In the genomic region with DNA sequence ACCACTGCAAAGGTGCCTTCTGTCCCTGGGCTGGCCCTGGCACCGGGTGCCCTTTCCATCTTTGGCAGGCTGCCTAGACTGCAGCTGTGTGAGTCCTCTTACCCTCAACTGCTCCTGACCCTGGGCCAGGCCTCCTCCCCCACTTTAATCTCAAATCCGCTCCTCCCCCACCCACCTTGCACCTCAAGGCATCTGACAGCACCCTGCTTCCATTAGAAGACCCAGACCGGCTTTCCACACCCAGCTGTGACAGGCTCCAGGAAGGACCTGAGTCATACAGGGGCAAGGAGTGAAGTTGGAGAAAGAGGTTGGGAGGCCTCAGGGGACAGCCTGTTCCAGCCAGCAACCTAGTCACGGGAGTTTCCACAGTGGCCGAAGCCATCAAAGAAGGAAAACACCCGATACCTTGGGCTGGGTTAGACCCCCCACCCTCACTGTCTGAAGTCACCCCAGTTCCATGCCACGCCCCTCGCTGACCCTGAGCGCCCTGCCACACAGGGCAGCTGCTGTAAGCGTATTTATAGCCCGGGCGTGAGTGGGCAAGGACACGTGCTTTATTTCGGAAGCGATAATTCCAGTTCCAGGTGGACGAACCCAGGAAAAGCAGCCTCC, we compare ENCODE assay signal across 7 mouse cellular contexts. TPM values are rescaled to one million over a fixed set of nuclear protein-coding genes. Genes with fewer than 3 reads are reported as not detected.
DNase-seq lines count a peak whose midpoint lies in the region; ATAC-seq and TF ChIP-seq lines count a peak whose summit lies in the region.

No protein-coding gene starts in this region.

- intact Hi-C loops in left cerebral cortex, postnatal 36 days (cut with DNase I): loop anchor here (5.0 kb wide), 2 partner anchors 69 to 109 kb away; a partner anchor contains a TSS

- no peak overlapping the region for H3K9ac ChIP-seq in lung, postnatal 0 days (replicated peaks; ENCODE audit: low read depth)

- peaks cover 17% of the 10 kb centered on the region; the same call in 1 of the 2 replicates for H3K4me1 ChIP-seq in lung, postnatal 0 days (ENCODE audit: insufficient read depth, low read depth, low read length)

- no peaks in the 10 kb centered on the region for H3K27me3 ChIP-seq in lung, postnatal 0 days (replicated peaks; ENCODE audit: insufficient read depth, low read length)

- peak; percentile 88 for DNase-seq in MN1 (ENCODE audit: low spot score)
- peak; percentile 90 for DNase-seq in adrenal gland, postnatal 36 days
- peak; percentile 88 for DNase-seq in heart, postnatal 4 days
- peak; percentile 89 for DNase-seq in lung, postnatal 0 days (ENCODE audit: low spot score)
- DNase-seq in frontal cortex, postnatal 10 days (ENCODE audit: low spot score in 2 of 2): no peak
- no peak for DNase-seq in left cerebral cortex, postnatal 36 days (ENCODE audit: low spot score in 2 of 2)
- no peak for DNase-seq in frontal cortex, postnatal 36 days (ENCODE audit: low spot score in 2 of 2)

- ATAC-seq in lung, postnatal 0 days: peak; percentile 84

- H3K4me2 ChIP-seq in lung, postnatal 0 days (replicated peaks; ENCODE audit: low read depth, low read length): no peak overlapping the region

- no peak overlapping the region for H3K4me3 ChIP-seq in lung, postnatal 0 days (ENCODE audit: low read depth, low read length)

- TF ChIP-seq EP300 in lung, postnatal 0 days (IDR thresholded peaks at IDR 0.05): peak; percentile 83

- H3K9me3 ChIP-seq in lung, postnatal 0 days (ENCODE audit: low read length): no peaks in the 10 kb centered on the region

- 33% methylated on average over 16 of the region's 16 CpGs for WGBS in lung, postnatal 0 days

- peak overlapping the region; percentile 52 for H3K27ac ChIP-seq in lung, postnatal 0 days (ENCODE audit: low read length)

- no peaks in the 10 kb centered on the region for H3K36me3 ChIP-seq in lung, postnatal 0 days (ENCODE audit: insufficient read depth, low read length)

- TF ChIP-seq CTCF in lung, postnatal 0 days (IDR thresholded peaks at IDR 0.05): no peak

RNA-seq across cellular contexts. Expression of a gene that starts 13.0 kb away (rescaled TPM):
- total RNA-seq in adrenal gland, postnatal 36 days (2021): 10 to 100 TPM; 21.6 to 41.1 TPM
- under 1 TPM; 0.29 to 0.61 TPM for total RNA-seq in heart, postnatal 4 days (2021)
- 0.79 and 1.1 TPM in 2 replicates for polyA plus RNA-seq in lung, postnatal 0 days (2015; fragmentation: Nextera tagmentation; extraction: Ambion mirVana)
- not detected for total RNA-seq in left cerebral cortex, postnatal 36 days (2021)

RNA-seq across cellular contexts. Expression of a gene that starts 27.7 kb away (rescaled TPM):
- total RNA-seq in adrenal gland, postnatal 36 days (2021): 1 to 10 TPM; 1.7 to 2.3 TPM
- 1 to 10 TPM; 2.7 to 2.9 TPM for total RNA-seq in heart, postnatal 4 days (2021)
- polyA plus RNA-seq in lung, postnatal 0 days (2015; fragmentation: Nextera tagmentation; extraction: Ambion mirVana): 0.82 and 1.3 TPM in 2 replicates
- 10 to 100 TPM; 46.2 to 60.6 TPM for total RNA-seq in left cerebral cortex, postnatal 36 days (2021)

RNA-seq across cellular contexts. Expression of a gene that starts 40.2 kb away (rescaled TPM):
- 10 to 100 TPM; 14.7 to 16.0 TPM for total RNA-seq in adrenal gland, postnatal 36 days (2021)
- total RNA-seq in heart, postnatal 4 days (2021): 1 to 10 TPM; 8.6 to 8.9 TPM
- 14.1 and 16.2 TPM in 2 replicates for polyA plus RNA-seq in lung, postnatal 0 days (2015; fragmentation: Nextera tagmentation; extraction: Ambion mirVana)
- 1 to 10 TPM; 6.7 to 7.5 TPM for total RNA-seq in left cerebral cortex, postnatal 36 days (2021)

RNA-seq across cellular contexts. Expression of a gene that starts 41.0 kb away (rescaled TPM):
- not detected for total RNA-seq in adrenal gland, postnatal 36 days (2021)
- total RNA-seq in heart, postnatal 4 days (2021): 100 to 1,000 TPM; 199 to 226 TPM
- polyA plus RNA-seq in lung, postnatal 0 days (2015; fragmentation: Nextera tagmentation; extraction: Ambion mirVana): 0.75 and 1.3 TPM in 2 replicates
- under 1 TPM; 0.22 to 0.27 TPM for total RNA-seq in left cerebral cortex, postnatal 36 days (2021)

Comparison
In these comparisons a context has a peak if more than half of its experiments do, and no peak if none do; other contexts are left out.
1. DNase-seq: peak in MN1 (single experiment), adrenal gland, postnatal 36 days (2 of 2), heart, postnatal 4 days (single experiment) and lung, postnatal 0 days (single experiment); none in frontal cortex, postnatal 10 days (0 of 2), left cerebral cortex, postnatal 36 days (0 of 2) and frontal cortex, postnatal 36 days (0 of 2).
2. RNA of a gene that starts 13.0 kb away (total RNA-seq): 21.6 to 41.1 TPM in adrenal gland, postnatal 36 days; 0.29 to 0.61 TPM in heart, postnatal 4 days and not detected in left cerebral cortex, postnatal 36 days; every median in the first group is over 10 times any median in the second.
3. RNA of a gene that starts 27.7 kb away (total RNA-seq): 46.2 to 60.6 TPM in left cerebral cortex, postnatal 36 days; 2.7 to 2.9 TPM in heart, postnatal 4 days and 1.7 to 2.3 TPM in adrenal gland, postnatal 36 days; every median in the first group is over 10 times any median in the second.